Mouse (Mus musculus): ENCODE results near the gene Gm20671. TPM values are rescaled to one million over a fixed set of nuclear protein-coding genes. Genes with fewer than 3 reads are reported as not detected.
"Not testable (repeated sequence)": the region's sequence is repeated elsewhere in the genome, so short reads cannot be mapped to it uniquely, and the experiment has no call there.

The Gm20671 gene
- polyA plus RNA-seq, 1 experiment: 0.89 TPM

DNA sequence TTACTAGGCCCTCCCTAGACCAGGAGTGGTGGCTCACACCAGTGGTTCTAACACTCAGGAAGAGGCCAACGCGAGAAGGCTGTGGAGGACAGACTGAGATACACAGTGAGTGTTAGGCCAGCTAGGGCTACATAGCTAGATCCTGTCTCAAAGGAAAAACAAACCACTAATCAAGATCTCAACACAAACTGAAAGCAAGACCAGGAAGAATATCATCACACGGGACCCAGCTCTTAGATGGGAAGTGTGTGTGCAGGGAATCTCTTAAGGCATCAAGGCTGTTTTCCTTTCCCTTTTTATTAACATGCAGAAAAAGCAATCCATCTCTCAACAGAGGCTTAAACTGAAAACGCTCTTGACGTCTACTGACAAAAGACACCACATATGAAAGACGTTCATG is 25.1 kb upstream of the Gm20671 start:
- no peak for TF ChIP-seq POLR2A (IDR thresholded peaks at IDR 0.05; ENCODE audit: borderline replicate concordance, extremely low read depth, insufficient read depth, insufficient read length, poor library complexity, severe bottlenecking)
- DNase-seq (ENCODE audit: low read depth): no peak

DNA sequence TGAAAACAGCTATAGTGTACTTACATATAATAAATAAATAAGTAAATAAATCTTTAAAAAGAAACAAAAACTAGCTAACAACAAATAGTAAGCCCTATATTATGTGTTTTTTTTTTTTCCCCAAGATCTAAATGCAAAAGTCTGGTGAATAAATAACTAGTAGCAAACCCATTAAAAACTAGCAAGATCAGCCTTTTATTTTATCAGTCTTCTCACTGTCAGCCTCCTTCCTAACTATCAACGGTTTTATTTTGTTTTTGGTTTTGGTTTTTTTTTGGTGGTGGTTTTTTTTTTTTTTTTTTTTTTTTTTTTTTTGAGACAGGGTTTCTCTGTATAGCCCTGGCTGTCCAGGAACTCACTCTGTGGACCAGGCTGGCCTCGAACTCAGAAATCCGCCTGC is 22.7 kb upstream of the Gm20671 start:
- DNase-seq (ENCODE audit: low read depth): not testable (repeated sequence)

DNA sequence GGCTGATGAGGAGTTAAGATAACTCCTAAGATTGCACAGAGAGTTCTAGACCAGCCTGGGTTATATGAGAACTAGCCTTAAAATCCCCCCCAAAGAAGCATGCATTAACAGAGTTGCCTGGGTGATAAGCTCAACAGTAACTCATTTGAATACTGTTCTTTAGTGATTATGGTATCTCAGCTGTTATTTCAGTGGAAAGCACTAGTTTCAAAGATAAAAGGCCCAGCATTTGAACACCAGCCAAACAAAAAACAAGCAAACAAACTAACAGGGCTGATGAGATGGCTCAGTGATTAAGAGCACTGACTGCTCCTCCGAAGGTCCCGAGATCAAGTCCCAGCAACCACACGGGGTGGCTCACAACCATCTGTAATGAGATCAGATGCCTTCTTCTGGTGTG is 22.3 kb upstream of the Gm20671 start:
- no peak for TF ChIP-seq POLR2A (IDR thresholded peaks at IDR 0.05; ENCODE audit: borderline replicate concordance, extremely low read depth, insufficient read depth, insufficient read length, poor library complexity, severe bottlenecking)
- no peak for TF ChIP-seq CTCF (IDR thresholded peaks at IDR 0.05; ENCODE audit: borderline replicate concordance, extremely low read depth, insufficient read depth, insufficient read length)
- DNase-seq (ENCODE audit: low read depth): no peak

GRCm38 (mm10) chr5:32840029-32840428 is 13.1 kb upstream of the Gm20671 start:
- no peak for DNase-seq (ENCODE audit: low read depth)
- no peak for TF ChIP-seq POLR2A (IDR thresholded peaks at IDR 0.05; ENCODE audit: borderline replicate concordance, extremely low read depth, insufficient read depth, insufficient read length, poor library complexity, severe bottlenecking)
- no peak for TF ChIP-seq CTCF (IDR thresholded peaks at IDR 0.05; ENCODE audit: borderline replicate concordance, extremely low read depth, insufficient read depth, insufficient read length)

GRCm38 (mm10) chr5:32836976-32837375 is 10.1 kb upstream of the Gm20671 start:
- DNase-seq (ENCODE audit: low read depth): no peak
- TF ChIP-seq CTCF (IDR thresholded peaks at IDR 0.05; ENCODE audit: borderline replicate concordance, extremely low read depth, insufficient read depth, insufficient read length) (no peak), POLR2A (IDR thresholded peaks at IDR 0.05; ENCODE audit: borderline replicate concordance, extremely low read depth, insufficient read depth, insufficient read length, poor library complexity, severe bottlenecking) (no peak)

DNA sequence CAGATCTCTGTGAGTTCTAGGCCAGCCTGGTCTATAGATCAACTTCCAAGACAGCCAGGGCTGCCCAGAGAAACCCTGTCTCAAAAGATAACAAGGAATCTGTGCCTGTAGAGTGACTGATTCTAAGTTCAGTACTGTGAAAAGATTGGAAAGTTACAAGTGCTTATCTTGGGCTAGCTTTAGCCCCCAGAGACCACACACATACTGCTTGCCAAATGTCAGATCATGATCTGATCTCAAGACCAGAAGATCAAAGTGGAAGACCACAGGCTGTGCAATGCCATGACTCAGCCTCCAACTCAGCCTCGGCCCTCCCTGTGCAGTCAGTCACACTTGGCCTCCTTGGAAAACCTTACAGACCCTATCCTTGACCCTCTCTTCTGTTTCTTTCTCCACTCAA is 7.6 kb upstream of the Gm20671 start:
- TF ChIP-seq CTCF (IDR thresholded peaks at IDR 0.05; ENCODE audit: borderline replicate concordance, extremely low read depth, insufficient read depth, insufficient read length): no peak
- no peak for TF ChIP-seq POLR2A (IDR thresholded peaks at IDR 0.05; ENCODE audit: borderline replicate concordance, extremely low read depth, insufficient read depth, insufficient read length, poor library complexity, severe bottlenecking)

DNA sequence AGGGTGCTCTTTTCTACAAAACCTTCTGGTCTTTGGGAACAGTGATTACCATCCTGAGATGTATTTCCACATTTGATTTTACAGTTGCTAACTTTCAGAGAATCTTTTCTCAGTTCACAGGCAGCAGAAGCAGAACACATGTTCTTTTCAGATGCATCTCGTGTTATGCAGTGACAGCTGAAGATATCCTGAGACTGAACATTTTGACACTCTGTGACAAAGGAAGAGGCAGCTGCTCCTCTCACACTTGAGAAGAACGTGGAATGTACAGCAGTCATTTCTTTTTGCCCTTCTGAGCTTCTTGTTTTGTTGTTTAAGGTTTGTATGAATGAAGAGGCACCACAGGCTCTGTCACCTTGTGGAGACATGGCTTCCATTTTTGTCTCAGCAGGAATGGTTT is 3.1 kb upstream of the Gm20671 start:
- TF ChIP-seq POLR2A (IDR thresholded peaks at IDR 0.05; ENCODE audit: borderline replicate concordance, extremely low read depth, insufficient read depth, insufficient read length, poor library complexity, severe bottlenecking): no peak
- no peak for TF ChIP-seq CTCF (IDR thresholded peaks at IDR 0.05; ENCODE audit: borderline replicate concordance, extremely low read depth, insufficient read depth, insufficient read length)
- DNase-seq (ENCODE audit: low read depth): no peak

More for the DNA sequence above, 7.6 kb upstream of the Gm20671 start:
- DNase-seq (ENCODE audit: low read depth): no peak

DNA sequence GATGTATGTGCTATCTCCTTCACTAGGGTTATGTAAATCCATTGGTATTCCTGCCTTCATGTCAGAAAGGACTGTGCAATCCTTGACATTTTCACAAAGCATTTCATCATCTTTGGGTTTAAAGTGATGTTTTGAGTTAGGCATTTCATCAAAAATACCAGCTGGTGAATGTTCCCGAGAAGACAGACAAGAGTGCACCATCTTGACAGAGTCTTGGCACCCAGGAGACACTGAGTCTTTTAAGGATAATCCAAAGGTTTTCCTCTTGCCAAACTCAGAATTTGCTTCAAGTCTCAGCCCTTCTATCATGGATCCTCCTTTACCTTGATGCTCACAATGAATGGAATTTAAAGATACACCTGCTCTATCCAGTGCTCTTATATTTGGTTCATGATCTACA is 1.9 kb upstream of the Gm20671 start:
- DNase-seq (ENCODE audit: low read depth): not testable (repeated sequence)

- DNase-seq (ENCODE audit: low read depth): no peak
- TF ChIP-seq CTCF (IDR thresholded peaks at IDR 0.05; ENCODE audit: borderline replicate concordance, extremely low read depth, insufficient read depth, insufficient read length) (no peak), POLR2A (IDR thresholded peaks at IDR 0.05; ENCODE audit: borderline replicate concordance, extremely low read depth, insufficient read depth, insufficient read length, poor library complexity, severe bottlenecking) (no peak)
These were observed 6.4 kb downstream of the Gm20671 start for GRCm38 (mm10) chr5:32820471-32820870.

- TF ChIP-seq POLR2A (IDR thresholded peaks at IDR 0.05; ENCODE audit: borderline replicate concordance, extremely low read depth, insufficient read depth, insufficient read length, poor library complexity, severe bottlenecking) (no peak), CTCF (IDR thresholded peaks at IDR 0.05; ENCODE audit: borderline replicate concordance, extremely low read depth, insufficient read depth, insufficient read length) (no peak)
- DNase-seq (ENCODE audit: low read depth): no peak
These were observed 11.5 kb downstream of the Gm20671 start for GRCm38 (mm10) chr5:32815396-32815795.

- not testable (repeated sequence) for DNase-seq (ENCODE audit: low read depth)
These were observed 40.5 kb downstream of the Gm20671 start for GRCm38 (mm10) chr5:32786454-32786853.

- 0 out of 2 replicates have a peak, but pooled peaks have one; percentile 27 for TF ChIP-seq CTCF (IDR thresholded peaks at IDR 0.05; ENCODE audit: borderline replicate concordance, extremely low read depth, insufficient read depth, insufficient read length)
- peak; percentile 68 for TF ChIP-seq POLR2A (IDR thresholded peaks at IDR 0.05; ENCODE audit: borderline replicate concordance, extremely low read depth, insufficient read depth, insufficient read length, poor library complexity, severe bottlenecking)
- peak; percentile 98 for DNase-seq (ENCODE audit: low read depth)
These were observed 41.5 kb downstream of the Gm20671 start, which contains the start of gene Pisd for GRCm38 (mm10) chr5:32785313-32785915. Gene Pisd (minus strand): TSS chr5:32785646.

DNA sequence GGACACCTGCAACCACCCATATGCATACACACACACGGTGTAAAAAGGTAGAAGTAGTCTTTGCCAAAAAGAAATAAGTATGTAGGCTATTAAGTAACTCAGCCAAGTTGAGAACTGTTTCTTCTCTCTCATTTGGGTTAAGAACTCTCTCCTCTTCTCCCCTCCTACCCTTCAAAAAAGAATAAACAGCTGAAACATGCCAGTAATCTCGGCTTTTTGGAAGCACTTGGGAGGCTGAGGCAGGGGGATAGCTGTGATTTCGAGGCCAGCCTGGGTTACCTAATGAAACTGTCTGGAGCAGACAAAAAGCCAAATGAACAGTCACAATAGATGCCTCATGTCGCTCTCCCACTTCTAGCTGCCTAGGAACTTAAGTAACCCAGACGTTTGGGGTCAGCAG is 42.2 kb downstream of the Gm20671 start:
- DNase-seq (ENCODE audit: low read depth): no peak
- TF ChIP-seq POLR2A (IDR thresholded peaks at IDR 0.05; ENCODE audit: borderline replicate concordance, extremely low read depth, insufficient read depth, insufficient read length, poor library complexity, severe bottlenecking): no peak
- TF ChIP-seq CTCF (IDR thresholded peaks at IDR 0.05; ENCODE audit: borderline replicate concordance, extremely low read depth, insufficient read depth, insufficient read length): no peak
